Mouse (Mus musculus): ENCODE results near the gene Mapk9. TPM values are rescaled to one million over a fixed set of nuclear protein-coding genes. Genes with fewer than 3 reads are reported as not detected.

Gene Mapk9
- polyA plus RNA-seq, 1 experiment from 2014 or later = 16.7 TPM

GRCm38 (mm10) chr11:49820928-49821327 is 25.6 kb upstream of the Mapk9 start:
- Histone ChIP-seq H3K4me3 (replicated peaks) (no peak overlapping the region), H3K9ac (no peak overlapping the region), H3K9me3 (replicated peaks) (no peaks in the 10 kb centered on the region), H3K4me1 (replicated peaks) (peaks cover 7% of the 10 kb centered on the region), H3K36me3 (replicated peaks) (no peaks in the 10 kb centered on the region), H3K27me3 (no peaks in the 10 kb centered on the region), H3K27ac (replicated peaks) (no peak overlapping the region), H3K4me2 (no peak overlapping the region)
- ATAC-seq (ENCODE audit: insufficient read depth) = no peak
- WGBS (ENCODE audit: insufficient replicate concordance) = 79% methylated on average over 2 of the region's 2 CpGs

GRCm38 (mm10) chr11:49821546-49821945 is 25.0 kb upstream of the Mapk9 start:
- Histone ChIP-seq H3K9ac (no peak overlapping the region), H3K36me3 (replicated peaks) (no peaks in the 10 kb centered on the region), H3K27me3 (no peaks in the 10 kb centered on the region), H3K27ac (replicated peaks) (no peak overlapping the region), H3K4me1 (replicated peaks) (peaks cover 7% of the 10 kb centered on the region), H3K4me3 (replicated peaks) (no peak overlapping the region), H3K9me3 (replicated peaks) (no peaks in the 10 kb centered on the region), H3K4me2 (no peak overlapping the region)
- ATAC-seq (ENCODE audit: insufficient read depth) = no peak
- WGBS (ENCODE audit: insufficient replicate concordance) = 70% methylated on average over 2 of the region's 2 CpGs

- Histone ChIP-seq H3K36me3 (replicated peaks) (no peaks in the 10 kb centered on the region), H3K9ac (no peak overlapping the region), H3K27me3 (no peaks in the 10 kb centered on the region), H3K4me3 (replicated peaks) (no peak overlapping the region), H3K4me1 (replicated peaks) (peaks cover 7% of the 10 kb centered on the region), H3K27ac (replicated peaks) (no peak overlapping the region), H3K9me3 (replicated peaks) (no peaks in the 10 kb centered on the region), H3K4me2 (no peak overlapping the region)
- 48% methylated on average over 2 of the region's 2 CpGs for WGBS (ENCODE audit: insufficient replicate concordance)
- ATAC-seq (ENCODE audit: insufficient read depth) = peak; percentile 60
These were observed 24.2 kb upstream of the Mapk9 start for GRCm38 (mm10) chr11:49822337-49822736.

- no peak overlapping the region for H3K4me3 ChIP-seq (replicated peaks)
- H3K9me3 ChIP-seq (replicated peaks) = no peaks in the 10 kb centered on the region
- no peaks in the 10 kb centered on the region for H3K27me3 ChIP-seq
- no peak; the same call in 1 of the 2 replicates for ATAC-seq (ENCODE audit: insufficient read depth)
- H3K36me3 ChIP-seq (replicated peaks) = no peaks in the 10 kb centered on the region
- no peak overlapping the region for H3K4me2 ChIP-seq
- peaks cover 7% of the 10 kb centered on the region for H3K4me1 ChIP-seq (replicated peaks)
- no peak overlapping the region for H3K9ac ChIP-seq
- WGBS (ENCODE audit: insufficient replicate concordance) = 12% methylated on average over 2 of the region's 2 CpGs
- H3K27ac ChIP-seq (replicated peaks) = no peak overlapping the region
These were observed 21.7 kb upstream of the Mapk9 start for GRCm38 (mm10) chr11:49824896-49825295.

- Histone ChIP-seq H3K27me3 (no peaks in the 10 kb centered on the region), H3K27ac (replicated peaks) (no peak overlapping the region), H3K9me3 (replicated peaks) (no peaks in the 10 kb centered on the region), H3K4me2 (no peak overlapping the region), H3K4me1 (replicated peaks) (peaks cover 4% of the 10 kb centered on the region), H3K9ac (no peak overlapping the region), H3K4me3 (replicated peaks) (no peak overlapping the region), H3K36me3 (replicated peaks) (no peaks in the 10 kb centered on the region)
- 42% methylated on average over 6 of the region's 6 CpGs for WGBS (ENCODE audit: insufficient replicate concordance)
- ATAC-seq (ENCODE audit: insufficient read depth) = no peak
These were observed 19.3 kb upstream of the Mapk9 start for GRCm38 (mm10) chr11:49827243-49827642.

- WGBS (ENCODE audit: insufficient replicate concordance) = 58% methylated on average over 7 of the region's 7 CpGs
- ATAC-seq (ENCODE audit: insufficient read depth) = no peak
- no peak overlapping the region for H3K9ac ChIP-seq
- H3K36me3 ChIP-seq (replicated peaks) = no peaks in the 10 kb centered on the region
- no peaks in the 10 kb centered on the region for H3K9me3 ChIP-seq (replicated peaks)
- 0 out of 2 replicates have a peak, but pooled peaks cover 2% of the 10 kb centered on the region for H3K4me1 ChIP-seq (replicated peaks)
- no peak overlapping the region for H3K27ac ChIP-seq (replicated peaks)
- H3K27me3 ChIP-seq = no peaks in the 10 kb centered on the region
- H3K4me2 ChIP-seq = no peak overlapping the region
- H3K4me3 ChIP-seq (replicated peaks) = no peak overlapping the region
These were observed 17.3 kb upstream of the Mapk9 start for GRCm38 (mm10) chr11:49829176-49829745.

GRCm38 (mm10) chr11:49831980-49832379 is 14.6 kb upstream of the Mapk9 start:
- Histone ChIP-seq H3K4me1 (replicated peaks) (0 out of 2 replicates have a peak, but pooled peaks cover 2% of the 10 kb centered on the region), H3K4me2 (no peak overlapping the region), H3K9me3 (replicated peaks) (no peaks in the 10 kb centered on the region), H3K27me3 (no peaks in the 10 kb centered on the region), H3K4me3 (replicated peaks) (no peak overlapping the region), H3K36me3 (replicated peaks) (no peaks in the 10 kb centered on the region), H3K9ac (no peak overlapping the region), H3K27ac (replicated peaks) (no peak overlapping the region)
- 74% methylated on average over 12 of the region's 12 CpGs for WGBS (ENCODE audit: insufficient replicate concordance)
- no peak for ATAC-seq (ENCODE audit: insufficient read depth)

GRCm38 (mm10) chr11:49832962-49833361 is 13.6 kb upstream of the Mapk9 start:
- Histone ChIP-seq H3K9me3 (replicated peaks) (no peaks in the 10 kb centered on the region), H3K4me3 (replicated peaks) (no peak overlapping the region), H3K27ac (replicated peaks) (no peak overlapping the region), H3K36me3 (replicated peaks) (no peaks in the 10 kb centered on the region), H3K27me3 (no peaks in the 10 kb centered on the region), H3K9ac (no peak overlapping the region), H3K4me2 (no peak overlapping the region), H3K4me1 (replicated peaks) (0 out of 2 replicates have a peak, but pooled peaks cover 2% of the 10 kb centered on the region)
- 48% methylated on average over 5 of the region's 5 CpGs for WGBS (ENCODE audit: insufficient replicate concordance)
- ATAC-seq (ENCODE audit: insufficient read depth) = no peak

- Histone ChIP-seq H3K9me3 (replicated peaks) (no peaks in the 10 kb centered on the region), H3K4me3 (replicated peaks) (no peak overlapping the region), H3K27me3 (no peaks in the 10 kb centered on the region), H3K4me2 (no peak overlapping the region), H3K36me3 (replicated peaks) (no peaks in the 10 kb centered on the region), H3K9ac (no peak overlapping the region), H3K27ac (replicated peaks) (no peak overlapping the region), H3K4me1 (replicated peaks) (0 out of 2 replicates have a peak, but pooled peaks cover 2% of the 10 kb centered on the region)
- WGBS (ENCODE audit: insufficient replicate concordance) = 61% methylated on average over 6 of the region's 6 CpGs
- no peak for ATAC-seq (ENCODE audit: insufficient read depth)
These were observed 12.3 kb upstream of the Mapk9 start for GRCm38 (mm10) chr11:49834248-49834647.

- ATAC-seq (ENCODE audit: insufficient read depth) = no peak
- no peak overlapping the region for H3K27ac ChIP-seq (replicated peaks)
These were observed 11.1 kb upstream of the Mapk9 start for GRCm38 (mm10) chr11:49835257-49835956.

GRCm38 (mm10) chr11:49837717-49838407 is 8.7 kb upstream of the Mapk9 start:
- WGBS (ENCODE audit: insufficient replicate concordance) = 41% methylated on average over 13 of the region's 13 CpGs
- H3K9ac ChIP-seq = no peak overlapping the region

More at GRCm38 (mm10) chr11:49835257-49835956, 11.1 kb upstream of the Mapk9 start:
- H3K4me1 ChIP-seq (replicated peaks) = 0 out of 2 replicates have a peak, but pooled peaks cover 2% of the 10 kb centered on the region
- H3K9ac ChIP-seq = no peak overlapping the region
- H3K4me3 ChIP-seq (replicated peaks) = no peak overlapping the region
- no peak overlapping the region for H3K4me2 ChIP-seq
- 66% methylated on average over 11 of the region's 11 CpGs for WGBS (ENCODE audit: insufficient replicate concordance)
- no peaks in the 10 kb centered on the region for H3K9me3 ChIP-seq (replicated peaks)
- no peaks in the 10 kb centered on the region for H3K27me3 ChIP-seq
- H3K36me3 ChIP-seq (replicated peaks) = no peaks in the 10 kb centered on the region

More at GRCm38 (mm10) chr11:49837717-49838407, 8.7 kb upstream of the Mapk9 start:
- H3K9me3 ChIP-seq (replicated peaks) = no peaks in the 10 kb centered on the region
- H3K27me3 ChIP-seq = no peaks in the 10 kb centered on the region
- H3K4me1 ChIP-seq (replicated peaks) = peaks cover 14% of the 10 kb centered on the region
- no peak overlapping the region for H3K4me3 ChIP-seq (replicated peaks)
- H3K36me3 ChIP-seq (replicated peaks) = no peaks in the 10 kb centered on the region
- ATAC-seq (ENCODE audit: insufficient read depth) = no peak
- no peak overlapping the region for H3K4me2 ChIP-seq
- H3K27ac ChIP-seq (replicated peaks) = no peak overlapping the region
